Mouse (Mus musculus) spleen, adult 12 weeks (tissue): ENCODE measurements around the gene Sos2.
A peak's percentile ranks its signal among the peaks of the same experiment; 100 is the strongest.
"Not testable (repeated sequence)": the region's sequence is repeated elsewhere in the genome, so short reads cannot be mapped to it uniquely, and the experiment has no call there.

Experiments
- DNase-seq: peaks from one replicate; pipeline ENCODE4 v3.0.0; 2022; ENCODE audit warnings: low spot score

Gene Sos2

GRCm38 (mm10) chr12:69674576-69675537, 6.8 kb downstream of the Sos2 start:
- DNase-seq = no peak

DNA sequence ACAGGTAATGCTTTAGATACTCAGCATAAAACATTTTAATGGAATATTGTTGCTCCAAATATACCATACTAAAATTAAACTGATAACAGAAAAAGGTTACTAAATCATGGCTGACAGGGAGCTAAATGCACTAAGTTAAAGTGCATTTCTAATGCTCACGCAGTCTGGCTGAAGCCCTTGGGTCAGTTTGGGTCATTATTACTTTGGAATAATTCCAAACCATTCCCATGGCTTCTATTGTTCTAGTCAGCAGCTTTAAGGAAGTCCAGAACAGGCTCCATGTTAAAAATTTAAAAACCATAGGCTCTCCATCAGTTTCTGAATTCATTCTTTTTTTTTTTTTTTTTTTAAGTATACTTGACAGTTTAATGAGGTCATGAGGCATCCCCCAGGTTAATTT, 7.5 kb downstream of the Sos2 start:
- no peak for DNase-seq

DNA sequence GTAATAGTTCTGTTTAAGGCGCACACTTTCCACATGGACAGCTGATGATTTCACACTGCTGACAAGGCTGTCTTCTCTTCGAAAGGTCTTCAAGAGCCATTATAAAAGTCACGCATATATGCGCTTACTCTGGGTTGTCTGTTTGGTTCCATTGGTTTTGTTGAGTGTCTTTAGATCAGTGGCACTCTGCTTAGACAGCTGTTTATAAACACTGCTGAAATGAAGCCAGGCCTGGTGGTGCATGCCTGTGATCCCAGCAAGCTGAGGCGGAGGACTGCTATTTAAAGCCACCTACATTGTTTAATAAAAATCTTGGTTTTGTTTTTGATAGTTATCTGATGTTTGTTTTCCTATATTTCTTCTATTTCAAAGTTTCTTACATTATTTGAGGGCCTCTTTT, 14.9 kb downstream of the Sos2 start:
- no peak for DNase-seq

- no peak for DNase-seq
Measured at GRCm38 (mm10) chr12:69661658-69662057, 20.0 kb downstream of the Sos2 start.

DNA sequence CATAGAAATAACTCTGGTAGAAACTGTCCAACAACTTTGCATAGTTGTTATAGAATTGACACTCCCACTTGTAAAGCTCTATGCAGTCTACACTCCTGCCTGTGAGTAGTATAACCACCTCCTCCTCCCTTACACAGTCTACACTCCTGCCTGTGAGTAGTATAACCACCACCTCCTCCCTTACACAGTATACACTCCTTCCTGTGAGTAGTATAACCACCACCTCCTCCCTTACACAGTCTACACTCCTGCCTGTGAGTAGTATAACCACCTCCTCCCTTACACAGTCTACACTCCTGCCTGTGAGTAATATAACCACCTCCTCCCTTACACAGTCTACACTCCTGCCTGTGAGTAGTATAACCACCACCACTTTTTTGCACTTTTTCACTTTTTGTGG, 27.7 kb downstream of the Sos2 start:
- not testable (repeated sequence) for DNase-seq

- no peak for DNase-seq
Measured at GRCm38 (mm10) chr12:69649511-69649910, 32.1 kb downstream of the Sos2 start.

GRCm38 (mm10) chr12:69645821-69646616, 35.6 kb downstream of the Sos2 start:
- DNase-seq = no peak

GRCm38 (mm10) chr12:69644877-69645276, 36.8 kb downstream of the Sos2 start:
- DNase-seq = no peak

GRCm38 (mm10) chr12:69642877-69643276, 38.8 kb downstream of the Sos2 start:
- no peak for DNase-seq

GRCm38 (mm10) chr12:69634761-69635160, 46.9 kb downstream of the Sos2 start:
- DNase-seq = peak; percentile 15

- not testable (repeated sequence) for DNase-seq
Measured at GRCm38 (mm10) chr12:69618590-69618989, 63.1 kb downstream of the Sos2 start.

DNA sequence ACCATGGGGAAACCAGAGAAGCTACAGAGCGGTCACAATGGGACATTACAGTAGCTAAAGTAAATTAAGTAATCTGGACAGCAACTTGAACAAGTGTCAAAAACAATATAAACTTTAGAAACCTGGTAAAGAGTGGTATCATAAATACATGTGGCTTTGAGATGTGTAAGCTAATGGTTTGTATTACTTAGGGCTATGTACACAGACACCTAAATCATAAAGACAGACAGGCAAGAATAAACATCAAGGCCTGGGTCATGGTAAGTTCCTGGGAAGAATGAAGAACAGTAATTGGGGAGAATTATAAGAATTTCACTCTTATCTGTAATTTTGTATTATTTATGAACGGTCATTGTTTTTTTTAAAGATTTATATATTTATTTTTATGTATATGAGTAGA, 77.3 kb downstream of the Sos2 start:
- no peak for DNase-seq

DNA sequence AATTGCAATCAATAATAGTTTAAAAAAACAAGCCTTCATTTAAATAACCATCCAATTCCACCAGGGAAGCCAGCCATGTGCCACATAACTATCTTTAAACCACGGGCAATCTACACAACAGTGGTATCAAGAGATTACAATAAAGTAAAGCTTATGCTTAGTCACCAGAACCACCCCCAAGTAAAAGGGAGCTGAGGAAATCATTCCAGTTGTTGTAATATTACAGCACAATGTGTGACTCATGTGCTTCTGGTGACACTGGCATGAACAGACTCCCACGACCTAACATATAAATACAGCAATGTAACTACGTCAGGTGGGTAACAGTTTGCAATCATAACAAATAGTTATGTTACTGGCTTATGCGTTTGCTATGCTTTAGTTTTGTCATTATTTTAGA, 84.2 kb downstream of the Sos2 start:
- no peak for DNase-seq

DNA sequence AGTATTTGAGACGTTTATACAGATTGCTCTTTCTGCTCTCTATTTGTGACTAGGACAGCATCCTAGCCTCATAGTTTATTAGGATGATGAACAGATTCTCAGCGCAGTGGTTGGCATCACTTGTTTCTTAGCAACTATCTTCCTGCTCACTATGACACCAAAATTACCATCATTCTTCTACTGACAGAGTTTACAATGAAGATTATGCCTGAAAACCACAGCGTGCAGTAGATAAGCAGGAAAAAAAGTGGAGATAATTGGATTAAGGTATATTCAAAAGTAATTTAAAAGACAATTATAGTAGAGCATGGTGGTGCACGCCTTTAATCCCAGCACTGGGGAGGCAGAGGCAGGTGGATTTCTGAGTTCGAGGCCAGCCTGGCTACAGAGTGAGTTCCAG, 88.5 kb downstream of the Sos2 start:
- no peak for DNase-seq

GRCm38 (mm10) chr12:69583270-69583629, 98.4 kb downstream of the Sos2 start:
- no peak for DNase-seq

DNA sequence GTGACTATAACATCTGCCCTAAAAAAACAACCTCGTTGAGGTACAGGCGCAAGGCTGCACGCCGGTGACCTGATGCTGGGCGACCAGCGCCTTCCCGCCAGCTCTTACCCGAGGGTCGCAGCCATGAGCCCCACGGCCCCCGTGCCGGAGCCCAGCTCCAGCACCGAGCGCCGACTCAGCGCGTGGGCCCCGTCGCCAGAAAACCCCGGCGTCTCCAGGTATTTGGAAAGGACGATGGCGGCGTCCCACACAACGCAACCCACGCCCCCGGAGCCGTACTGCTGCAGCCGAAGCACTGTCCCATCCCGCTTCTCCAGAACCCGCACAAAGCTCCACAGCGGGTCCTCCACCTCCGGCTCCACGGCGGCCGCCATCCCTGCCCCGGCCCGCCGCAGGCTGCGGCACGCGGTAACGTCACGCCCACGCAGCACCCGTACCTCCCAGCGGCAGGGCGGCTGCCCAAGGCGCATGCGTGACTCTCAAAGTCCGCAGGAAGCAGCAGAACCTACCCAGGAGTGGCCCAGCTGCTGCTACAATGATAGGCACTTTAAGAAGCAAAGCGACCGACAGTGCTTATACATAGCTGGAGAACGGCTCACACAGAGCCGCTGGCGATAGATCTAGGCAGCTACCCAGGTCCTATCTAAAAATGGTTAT, 98.9 kb downstream of the Sos2 start, which contains the start of gene Vcpkmt:
TSS of gene Vcpkmt (minus strand) at position 416 of the 657 bp plus-strand sequence.
- peak; percentile 83 for DNase-seq

- no peak for DNase-seq
Measured at GRCm38 (mm10) chr12:69582216-69582612, 99.4 kb downstream of the Sos2 start.

- DNase-seq = no peak
Measured at GRCm38 (mm10) chr12:69579623-69580022, 102.0 kb downstream of the Sos2 start.

DNA sequence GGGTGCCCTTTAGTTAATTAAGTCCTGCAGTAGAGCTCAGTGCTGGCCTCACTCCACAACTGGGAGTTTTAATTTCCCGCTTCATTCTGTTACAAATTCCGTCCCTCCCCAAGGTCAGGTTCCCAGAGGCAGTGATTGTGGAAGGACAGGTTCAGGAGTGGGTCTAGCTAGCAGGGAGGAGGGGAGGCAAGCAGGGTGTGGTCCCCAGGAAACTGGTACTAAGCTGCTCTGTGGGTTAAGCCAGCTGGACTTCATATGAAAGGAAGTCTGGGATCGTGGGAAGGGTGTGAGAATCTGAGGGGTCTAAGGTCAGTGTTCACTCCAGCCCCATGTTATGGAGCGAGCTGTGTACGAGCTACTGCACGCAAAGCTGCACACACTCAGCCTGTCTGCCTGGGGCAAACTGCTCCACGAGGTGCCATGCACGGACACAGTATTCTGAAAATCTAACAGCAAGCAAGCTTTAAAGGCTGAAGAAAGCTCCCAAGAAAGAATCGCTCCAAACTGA, 105.5 kb downstream of the Sos2 start:
- no peak for DNase-seq

- peak; percentile 55 for DNase-seq
Measured at GRCm38 (mm10) chr12:69573916-69574881, 107.5 kb downstream of the Sos2 start.

DNA sequence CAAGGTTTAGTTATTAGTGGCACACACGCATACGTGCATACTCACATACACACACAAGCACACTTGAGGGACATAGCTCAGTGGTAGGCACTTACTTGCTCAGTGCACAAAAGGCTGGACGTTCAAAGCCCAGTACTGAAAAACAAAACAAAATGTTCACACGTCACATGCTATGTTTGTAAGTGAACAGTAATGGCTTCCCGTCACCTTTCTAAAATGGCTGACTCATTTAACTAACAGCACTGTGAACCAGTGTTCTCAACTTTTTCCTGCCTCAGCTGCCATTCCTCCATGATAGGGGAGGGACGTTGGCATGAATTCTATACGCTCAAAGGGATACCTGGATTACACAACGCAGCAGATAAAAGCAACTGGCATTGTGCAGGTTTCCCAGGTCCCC, 108.4 kb downstream of the Sos2 start:
- DNase-seq = no peak
